Mouse (Mus musculus): Measurements from ENCODE around the gene Il12a. TPM values are rescaled to one million over a fixed set of nuclear protein-coding genes. Genes with fewer than 3 reads are reported as not detected.
A peak's percentile ranks its signal among the peaks of the same experiment; 100 is the strongest.

Gene Il12a
- polyA plus RNA-seq, 1 experiment: 7.0 TPM

- TF ChIP-seq CTCF (IDR thresholded peaks at IDR 0.05; ENCODE audit: extremely low read depth, insufficient read depth, low read length): no peak
- no peak for TF ChIP-seq POLR2A (IDR thresholded peaks at IDR 0.05; ENCODE audit: extremely low read depth, insufficient read depth, low read length)
- Histone ChIP-seq H3K27ac (ENCODE audit: insufficient read depth, low read length) (no peak overlapping the region), H3K4me3 (ENCODE audit: insufficient read depth, low read length) (no peak overlapping the region), H3K4me1 (ENCODE audit: control insufficient read depth, insufficient read depth, low read length) (peaks cover 7% of the 10 kb centered on the region)
Measured at GRCm38 (mm10) chr3:68678805-68679585, 11.4 kb upstream of the Il12a start.

- Histone ChIP-seq H3K4me3 (ENCODE audit: insufficient read depth, low read length) (no peak overlapping the region), H3K4me1 (ENCODE audit: control insufficient read depth, insufficient read depth, low read length) (peaks cover 2% of the 10 kb centered on the region; the same call in 1 of the 2 replicates), H3K27ac (ENCODE audit: insufficient read depth, low read length) (peak overlapping the region; percentile 81)
- TF ChIP-seq POLR2A (IDR thresholded peaks at IDR 0.05; ENCODE audit: extremely low read depth, insufficient read depth, low read length) (no peak), CTCF (IDR thresholded peaks at IDR 0.05; ENCODE audit: extremely low read depth, insufficient read depth, low read length) (no peak)
Measured at GRCm38 (mm10) chr3:68683579-68683978, 6.9 kb upstream of the Il12a start.

- no peak for TF ChIP-seq POLR2A (IDR thresholded peaks at IDR 0.05; ENCODE audit: extremely low read depth, insufficient read depth, low read length)
- no peak for TF ChIP-seq CTCF (IDR thresholded peaks at IDR 0.05; ENCODE audit: extremely low read depth, insufficient read depth, low read length)
- peaks cover 2% of the 10 kb centered on the region; the same call in 1 of the 2 replicates for H3K4me1 ChIP-seq (ENCODE audit: control insufficient read depth, insufficient read depth, low read length)
- no peak overlapping the region for H3K27ac ChIP-seq (ENCODE audit: insufficient read depth, low read length)
- H3K4me3 ChIP-seq (ENCODE audit: insufficient read depth, low read length): no peak overlapping the region
Measured at GRCm38 (mm10) chr3:68684207-68684606, 6.2 kb upstream of the Il12a start.

GRCm38 (mm10) chr3:68686852-68687560, 3.4 kb upstream of the Il12a start:
- Histone ChIP-seq H3K4me3 (ENCODE audit: insufficient read depth, low read length) (no peak overlapping the region), H3K4me1 (ENCODE audit: control insufficient read depth, insufficient read depth, low read length) (peaks cover 2% of the 10 kb centered on the region; the same call in 1 of the 2 replicates), H3K27ac (ENCODE audit: insufficient read depth, low read length) (no peak overlapping the region)
- no peak for TF ChIP-seq CTCF (IDR thresholded peaks at IDR 0.05; ENCODE audit: extremely low read depth, insufficient read depth, low read length)
- TF ChIP-seq POLR2A (IDR thresholded peaks at IDR 0.05; ENCODE audit: extremely low read depth, insufficient read depth, low read length): no peak

- Histone ChIP-seq H3K27ac (ENCODE audit: insufficient read depth, low read length) (no peak overlapping the region), H3K4me1 (ENCODE audit: control insufficient read depth, insufficient read depth, low read length) (peaks cover 10% of the 10 kb centered on the region), H3K4me3 (ENCODE audit: insufficient read depth, low read length) (no peak overlapping the region)
- TF ChIP-seq CTCF (IDR thresholded peaks at IDR 0.05; ENCODE audit: extremely low read depth, insufficient read depth, low read length): no peak
- no peak for TF ChIP-seq POLR2A (IDR thresholded peaks at IDR 0.05; ENCODE audit: extremely low read depth, insufficient read depth, low read length)
Measured at GRCm38 (mm10) chr3:68689346-68689745, 1.1 kb upstream of the Il12a start.

- Histone ChIP-seq H3K4me1 (ENCODE audit: control insufficient read depth, insufficient read depth, low read length) (peaks cover 10% of the 10 kb centered on the region), H3K4me3 (ENCODE audit: insufficient read depth, low read length) (no peak overlapping the region), H3K27ac (ENCODE audit: insufficient read depth, low read length) (no peak overlapping the region)
- no peak for TF ChIP-seq POLR2A (IDR thresholded peaks at IDR 0.05; ENCODE audit: extremely low read depth, insufficient read depth, low read length)
- no peak for TF ChIP-seq CTCF (IDR thresholded peaks at IDR 0.05; ENCODE audit: extremely low read depth, insufficient read depth, low read length)
Measured at GRCm38 (mm10) chr3:68691100-68691778, 795 bp downstream of the Il12a start.

GRCm38 (mm10) chr3:68691938-68692599, 1.6 kb downstream of the Il12a start:
- TF ChIP-seq CTCF (IDR thresholded peaks at IDR 0.05; ENCODE audit: extremely low read depth, insufficient read depth, low read length): no peak
- TF ChIP-seq POLR2A (IDR thresholded peaks at IDR 0.05; ENCODE audit: extremely low read depth, insufficient read depth, low read length): no peak

GRCm38 (mm10) chr3:68692600-68693225, 2.3 kb downstream of the Il12a start:
- Histone ChIP-seq H3K27ac (ENCODE audit: insufficient read depth, low read length) (peak overlapping the region; percentile 79; the same call in 1 of the 2 replicates), H3K4me3 (ENCODE audit: insufficient read depth, low read length) (no peak overlapping the region), H3K4me1 (ENCODE audit: control insufficient read depth, insufficient read depth, low read length) (peaks cover 10% of the 10 kb centered on the region)
- no peak for TF ChIP-seq CTCF (IDR thresholded peaks at IDR 0.05; ENCODE audit: extremely low read depth, insufficient read depth, low read length)

More at GRCm38 (mm10) chr3:68691938-68692599, 1.6 kb downstream of the Il12a start:
- Histone ChIP-seq H3K4me3 (ENCODE audit: insufficient read depth, low read length) (no peak overlapping the region), H3K27ac (ENCODE audit: insufficient read depth, low read length) (no peak overlapping the region), H3K4me1 (ENCODE audit: control insufficient read depth, insufficient read depth, low read length) (peaks cover 10% of the 10 kb centered on the region)
